Mouse (Mus musculus) layer of hippocampus, postnatal 10 days (tissue): ENCODE measurements around the gene Tox4. TPM values are rescaled to one million over a fixed set of nuclear protein-coding genes. Genes with fewer than 3 reads are reported as not detected.
A peak's percentile ranks its signal among the peaks of the same experiment; 100 is the strongest.

Experiments used
- DNase-seq, 2 experiments: peaks; one replicate each; pipeline ENCODE4 v3.0.0; 2021; ENCODE audit warnings: low spot score in 2 of 2
- total RNA-seq, 2 experiments: library from RNA; stranded (reverse); gene quantifications; 2 replicates each; pipeline ENCODE4 v1.2.3; 2021

Tox4 gene
- total RNA-seq, 2 experiments from 2014 or later = 51.7 to 54.9 TPM

- DNase-seq = no peak
Measured at GRCm38 (mm10) chr14:52310906-52311305, 32.0 kb downstream of the Tox4 start.

GRCm38 (mm10) chr14:52313931-52314807, 35.2 kb downstream of the Tox4 start:
- DNase-seq = peak in 1 of 2 experiments; percentile 41

- DNase-seq = no peak
Measured at GRCm38 (mm10) chr14:52314808-52315150, 35.8 kb downstream of the Tox4 start.

GRCm38 (mm10) chr14:52315283-52315780, 36.4 kb downstream of the Tox4 start:
- DNase-seq = peak; percentile 17 to 31

GRCm38 (mm10) chr14:52315792-52316440, 37.0 kb downstream of the Tox4 start:
- DNase-seq = peak; percentile 74 to 83

- peak in 1 of 2 experiments; percentile 45 for DNase-seq
Measured at GRCm38 (mm10) chr14:52316441-52317225, 37.7 kb downstream of the Tox4 start.

GRCm38 (mm10) chr14:52319361-52319760, 40.4 kb downstream of the Tox4 start:
- DNase-seq = no peak

GRCm38 (mm10) chr14:52325890-52326289, 46.9 kb downstream of the Tox4 start:
- DNase-seq = peak; percentile 25 to 30

GRCm38 (mm10) chr14:52327375-52327901, 48.5 kb downstream of the Tox4 start:
- no peak for DNase-seq

- DNase-seq = peak in 1 of 2 experiments; percentile 35
Measured at GRCm38 (mm10) chr14:52327910-52328812, 49.2 kb downstream of the Tox4 start, which contains the start of gene Sall2. Gene Sall2 (minus strand): TSS chr14:52328762.

- no peak for DNase-seq
Measured at GRCm38 (mm10) chr14:52331069-52331750, 52.3 kb downstream of the Tox4 start.

GRCm38 (mm10) chr14:52332171-52332570, 53.2 kb downstream of the Tox4 start:
- no peak for DNase-seq

GRCm38 (mm10) chr14:52338751-52339511, 60.0 kb downstream of the Tox4 start:
- DNase-seq = peak; percentile 61 to 68

- no peak for DNase-seq
Measured at GRCm38 (mm10) chr14:52339512-52339852, 60.5 kb downstream of the Tox4 start.

Other genes starting within 250 kb of the Tox4 start
- gene Olfr221, start 236.7 kb upstream of the Tox4 start, total RNA-seq = not detected
- 100 to 1,000 TPM; 213 to 215 TPM for gene Hnrnpc, start 175.1 kb upstream of the Tox4 start, total RNA-seq
- gene Rpgrip1, start 168.4 kb upstream of the Tox4 start, total RNA-seq = 1 to 10 TPM; 1.8 to 3.3 TPM
- 10 to 100 TPM; 57.8 to 58.4 TPM for gene Supt16, start 81.7 kb upstream of the Tox4 start, total RNA-seq
- gene Chd8, start 21.4 kb upstream of the Tox4 start, total RNA-seq = 100 to 1,000 TPM; 119 to 131 TPM
- gene Rab2b, start 399 bp downstream of the Tox4 start, total RNA-seq = 10 to 100 TPM; 39.7 to 41.2 TPM
- 10 to 100 TPM; 34.6 to 39.3 TPM for gene Mettl3, start 26.0 kb downstream of the Tox4 start, total RNA-seq
- 10 to 100 TPM; 45.0 to 47.0 TPM for gene Sall2, start 49.6 kb downstream of the Tox4 start, total RNA-seq
- not detected for gene Olfr1513, start 77.3 kb downstream of the Tox4 start, total RNA-seq
- not detected for gene Olfr1512, start 100.0 kb downstream of the Tox4 start, total RNA-seq
- gene Olfr1511, start 118.2 kb downstream of the Tox4 start, total RNA-seq = not detected
- not detected for gene Olfr1510, start 135.2 kb downstream of the Tox4 start, total RNA-seq
- gene Olfr1509, start 163.8 kb downstream of the Tox4 start, total RNA-seq = not detected
- gene Olfr1508, start 188.3 kb downstream of the Tox4 start, total RNA-seq = not detected
- not detected for gene Olfr1507, start 216.6 kb downstream of the Tox4 start, total RNA-seq